Mouse (Mus musculus): ENCODE results near the gene Vav2.

The Vav2 gene

GRCm38 (mm10) chr2:27426855-27427457, at the start of gene Vav2:
Vav2 (minus strand) TSS chr2:27427033.
- DNase-seq: peak; percentile 94 to 95

DNA sequence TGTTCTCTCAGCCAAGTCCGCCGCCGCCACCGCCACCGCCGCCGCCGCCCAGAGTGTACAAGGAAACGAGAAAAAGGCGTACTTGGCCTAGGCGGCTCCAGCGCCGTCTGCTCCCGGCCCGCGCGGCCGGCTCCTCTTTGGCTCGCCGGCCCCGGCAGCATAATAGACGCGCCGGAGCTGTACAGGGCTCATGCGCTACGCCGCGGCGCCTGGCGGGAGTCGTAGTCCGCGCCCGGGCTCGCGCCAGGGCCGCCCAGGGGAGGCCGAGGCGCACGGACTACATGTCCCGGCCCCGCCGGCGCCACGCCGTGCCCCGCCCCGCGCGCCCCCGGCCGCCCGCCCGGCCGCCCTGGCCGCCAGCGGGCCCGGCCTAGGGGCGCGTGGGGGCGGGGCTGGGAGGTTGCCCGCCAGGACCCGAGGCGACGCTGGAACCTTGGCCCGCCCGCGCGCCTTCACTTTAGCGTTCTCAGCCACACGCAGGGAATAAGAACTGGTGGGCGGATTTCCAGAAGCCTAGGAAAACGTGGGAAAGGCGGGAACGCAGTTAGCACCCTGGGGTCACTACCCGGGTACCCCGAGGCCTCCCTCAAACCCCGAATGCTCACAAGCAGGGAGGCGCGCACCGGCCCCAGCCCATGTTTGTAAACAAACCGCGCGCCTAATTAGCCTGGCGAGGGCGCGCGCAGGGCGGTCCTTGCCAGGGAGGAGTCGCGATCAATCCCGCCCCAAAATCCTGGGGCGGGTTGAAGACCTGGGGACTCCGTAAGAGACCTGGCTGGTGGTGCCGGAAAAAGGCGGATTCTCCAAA, 48.9 kb upstream of the Vav2 start:
- DNase-seq: peak; percentile 84 to 86

DNA sequence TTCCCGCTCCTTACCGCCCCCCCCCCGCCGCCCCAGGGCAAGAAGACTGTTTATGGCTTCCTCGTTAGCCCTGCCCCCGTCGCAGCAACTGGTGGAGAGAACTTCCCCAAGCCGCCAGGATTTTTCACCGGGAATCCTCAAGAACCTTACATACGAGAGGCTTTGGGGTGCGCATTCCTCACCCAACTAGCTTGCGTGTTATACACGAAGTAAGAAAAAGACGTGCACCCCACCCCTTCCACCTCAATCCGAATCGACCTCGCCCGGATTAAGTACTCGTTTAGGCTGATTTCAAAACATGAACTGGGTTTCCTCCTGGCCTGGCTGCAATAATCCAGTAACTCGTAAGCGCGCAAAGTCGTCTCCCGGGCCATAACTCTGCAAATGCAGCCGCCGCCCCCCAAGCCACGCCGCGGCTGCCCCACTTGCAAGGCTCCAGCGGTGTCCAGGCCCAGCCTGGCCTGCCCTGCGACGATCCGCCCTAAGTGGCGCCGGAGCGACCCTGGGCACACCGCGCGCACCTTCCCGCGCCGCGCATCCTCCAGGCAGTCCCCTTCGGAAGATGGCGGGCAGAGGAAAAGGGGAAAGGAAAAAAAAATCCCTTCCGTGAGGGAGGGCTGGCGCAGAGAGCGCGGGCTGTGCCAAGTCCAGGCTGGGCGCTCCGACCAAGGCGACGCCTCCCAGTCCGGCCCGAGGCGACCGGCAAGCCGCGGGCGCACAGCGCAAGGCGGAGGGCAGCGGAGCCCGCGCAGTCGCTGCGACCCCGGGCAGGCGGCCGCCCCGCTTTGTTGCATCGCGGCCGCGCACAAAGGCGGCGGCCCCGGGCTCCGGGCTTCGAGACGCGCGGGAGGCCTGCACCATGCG, 48.0 kb upstream of the Vav2 start:
- DNase-seq: peak; percentile 21 to 28

- no peak for DNase-seq
These were observed 47.1 kb upstream of the Vav2 start for GRCm38 (mm10) chr2:27473911-27474310.

- peak in 1 of 2 experiments; percentile 26 for DNase-seq
These were observed 46.4 kb upstream of the Vav2 start for GRCm38 (mm10) chr2:27473061-27473765.

DNA sequence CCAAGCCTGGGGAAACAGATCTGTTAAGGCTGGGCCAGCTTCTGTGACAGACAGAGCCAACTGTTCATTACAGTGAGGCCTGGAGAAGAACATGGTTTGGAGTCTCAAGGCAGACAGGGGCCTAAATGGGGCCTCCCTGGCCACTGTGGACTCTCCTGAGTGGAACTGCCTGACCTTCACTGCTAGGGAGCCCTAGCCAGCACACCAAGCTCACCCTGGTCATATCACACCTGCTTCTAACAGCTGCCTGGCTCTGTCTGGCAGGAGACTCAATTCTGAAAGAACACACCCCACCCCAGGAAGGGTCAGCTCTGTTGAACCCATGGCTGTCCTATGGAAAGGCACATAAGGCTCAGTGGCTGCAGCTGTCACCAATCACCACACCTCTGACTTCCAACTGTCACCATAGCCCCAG, 44.3 kb upstream of the Vav2 start:
- no peak for DNase-seq

GRCm38 (mm10) chr2:27470535-27470934, 43.7 kb upstream of the Vav2 start:
- DNase-seq: no peak

DNA sequence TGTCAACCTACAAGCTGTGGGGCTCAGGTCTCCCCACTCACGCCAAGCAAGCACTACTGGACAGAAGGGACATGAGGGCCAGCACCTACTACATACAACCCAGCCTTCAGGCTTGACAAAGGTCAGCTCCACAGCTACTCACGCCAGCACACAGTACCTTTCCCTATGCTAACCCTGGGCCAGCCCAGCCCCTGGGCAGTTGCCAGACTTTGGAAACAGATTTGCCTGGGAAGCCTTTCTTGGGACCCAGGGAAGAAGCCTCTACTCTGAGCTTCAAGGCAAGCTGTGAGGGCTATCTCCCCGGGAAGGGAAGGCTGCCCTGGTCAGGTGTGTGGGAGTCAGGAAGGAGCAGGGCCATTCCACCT, 43.1 kb upstream of the Vav2 start:
- no peak for DNase-seq

- DNase-seq: no peak
These were observed 42.6 kb upstream of the Vav2 start for GRCm38 (mm10) chr2:27469292-27469990.

DNA sequence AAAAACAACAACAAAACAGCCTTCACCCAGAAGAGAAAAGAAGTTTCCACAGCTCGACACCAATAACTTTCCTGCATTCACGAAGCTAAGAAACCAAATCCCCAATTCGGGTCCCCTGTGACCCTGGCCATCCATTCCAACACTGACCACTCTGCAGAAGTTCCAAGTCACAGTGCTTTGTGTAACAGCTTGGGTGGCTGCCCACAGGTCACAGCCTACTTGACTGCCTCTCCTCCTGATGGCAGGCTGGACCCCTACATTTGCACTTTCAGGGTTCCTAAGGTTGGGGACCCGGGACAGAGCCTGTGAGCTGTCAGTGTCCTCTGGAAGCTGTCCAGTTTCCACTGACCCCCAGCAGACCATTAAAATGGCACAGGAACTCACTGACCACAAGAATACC, 36.1 kb upstream of the Vav2 start:
- no peak for DNase-seq

DNA sequence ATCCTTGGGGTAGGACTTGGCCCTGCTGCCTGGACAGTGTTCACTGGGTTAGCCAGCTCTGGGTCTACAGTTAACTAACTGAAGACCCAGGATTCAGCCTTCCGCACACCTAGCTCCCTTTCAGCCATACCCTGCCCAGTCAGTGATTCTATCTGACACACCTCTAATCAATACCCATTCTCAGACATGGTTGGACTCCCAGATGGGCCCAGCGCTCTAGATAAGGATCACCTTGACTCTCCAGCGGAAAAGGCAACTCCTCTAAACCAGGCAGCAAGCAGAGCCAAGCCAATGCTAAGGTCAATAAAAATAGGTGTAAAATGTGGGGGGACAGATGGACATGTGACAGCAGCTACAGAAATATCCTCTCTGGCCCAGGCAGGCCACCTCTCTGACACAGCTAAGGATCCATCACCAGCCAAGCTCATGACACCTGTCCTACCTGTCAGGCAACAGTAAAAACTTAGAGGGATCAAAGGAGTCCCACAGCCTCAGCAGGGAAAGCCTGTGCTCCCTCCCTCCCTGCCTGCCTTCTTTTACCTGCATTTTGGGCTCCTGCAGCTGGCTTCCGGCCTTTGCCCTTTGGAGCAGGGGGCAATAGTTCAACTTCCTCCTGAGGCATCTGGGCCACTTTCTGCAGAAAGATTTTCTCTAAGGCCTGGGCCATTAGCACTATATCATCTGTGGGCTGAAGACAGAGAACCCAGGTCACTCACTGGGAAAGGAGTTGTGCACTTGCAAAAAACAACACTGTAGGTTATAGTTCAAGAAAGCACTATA, 35.2 kb upstream of the Vav2 start:
- no peak for DNase-seq

- DNase-seq: no peak
These were observed 33.8 kb upstream of the Vav2 start for GRCm38 (mm10) chr2:27460651-27461050.

DNA sequence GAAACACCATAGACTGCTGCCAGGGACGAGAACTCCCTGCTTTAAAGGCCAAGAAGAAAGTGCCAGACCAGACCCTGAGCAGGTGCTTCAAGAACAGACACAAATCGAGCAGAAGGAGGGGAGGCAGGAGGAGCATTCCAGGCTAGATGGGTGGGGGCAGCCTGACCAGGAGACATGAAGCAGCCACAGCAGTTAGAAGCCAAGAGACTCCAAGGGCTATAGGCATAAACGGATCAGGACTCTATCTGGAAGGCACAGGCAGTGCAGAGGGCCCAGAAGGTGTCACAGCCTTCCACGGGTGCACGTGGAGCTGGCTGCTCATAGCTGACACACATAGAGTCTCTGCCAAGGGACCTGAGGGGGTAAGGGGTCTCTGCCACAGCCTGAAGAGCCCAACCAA, 33.3 kb upstream of the Vav2 start:
- DNase-seq: no peak

GRCm38 (mm10) chr2:27459735-27460134, 32.9 kb upstream of the Vav2 start:
- no peak for DNase-seq

DNA sequence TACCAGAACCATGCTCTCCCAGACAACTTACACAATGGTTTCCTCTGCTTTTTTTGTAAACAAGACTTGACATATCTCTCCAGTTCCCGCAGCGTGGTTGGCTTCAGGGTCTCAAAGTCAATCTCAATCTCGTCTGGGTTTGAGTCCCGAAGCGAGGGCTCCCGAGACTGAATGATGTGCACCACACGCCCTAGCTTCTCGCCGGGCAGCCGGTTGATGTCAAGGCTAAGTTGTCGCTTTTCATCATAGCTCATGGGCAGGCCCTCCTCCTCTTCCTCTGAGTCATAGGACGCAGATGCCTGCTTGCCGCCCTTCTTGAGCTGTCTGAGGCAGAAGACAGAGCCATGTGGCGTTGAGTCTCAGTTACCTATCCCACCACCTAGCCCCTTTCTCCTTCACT, 23.4 kb upstream of the Vav2 start:
- DNase-seq: no peak

DNA sequence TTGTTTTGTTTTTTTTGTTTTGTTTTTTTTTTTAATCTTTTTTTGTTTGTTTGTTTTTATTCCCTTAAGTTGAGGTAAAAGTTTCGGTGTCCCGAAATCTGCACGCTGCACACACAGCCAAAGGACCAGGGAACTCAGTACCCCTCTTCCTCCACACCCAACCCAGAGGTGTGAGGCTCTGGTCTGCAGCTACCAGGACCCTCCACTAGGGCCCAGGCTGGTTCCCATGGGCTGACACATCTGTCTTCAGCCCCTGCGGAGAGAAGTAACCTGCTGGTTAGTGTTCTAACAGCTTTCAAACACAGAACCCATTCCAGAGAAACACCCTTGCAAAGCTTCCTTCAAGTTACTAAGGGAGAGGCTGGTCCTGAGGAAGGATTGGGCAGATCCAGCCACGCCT, 20.9 kb upstream of the Vav2 start:
- DNase-seq: no peak

DNA sequence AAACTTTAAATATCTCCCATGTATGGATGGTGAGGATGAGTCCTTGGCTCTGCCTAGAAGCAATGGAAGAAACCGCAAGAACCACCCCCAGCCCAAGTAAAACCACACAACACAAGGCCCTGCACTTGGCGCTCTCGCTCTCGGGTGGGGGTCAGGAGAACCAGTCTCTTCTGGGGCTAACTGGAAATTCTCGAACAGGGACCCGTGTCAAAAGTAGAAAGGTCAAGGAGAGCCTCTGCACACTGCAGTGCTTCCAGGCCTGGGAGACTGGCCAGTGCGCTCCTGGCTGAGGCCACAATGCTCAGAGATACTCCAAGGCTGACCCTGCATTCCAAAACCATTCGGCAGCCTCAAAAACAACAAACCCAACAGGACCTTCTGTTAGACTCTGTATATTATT, 20.0 kb upstream of the Vav2 start:
- DNase-seq: no peak

DNA sequence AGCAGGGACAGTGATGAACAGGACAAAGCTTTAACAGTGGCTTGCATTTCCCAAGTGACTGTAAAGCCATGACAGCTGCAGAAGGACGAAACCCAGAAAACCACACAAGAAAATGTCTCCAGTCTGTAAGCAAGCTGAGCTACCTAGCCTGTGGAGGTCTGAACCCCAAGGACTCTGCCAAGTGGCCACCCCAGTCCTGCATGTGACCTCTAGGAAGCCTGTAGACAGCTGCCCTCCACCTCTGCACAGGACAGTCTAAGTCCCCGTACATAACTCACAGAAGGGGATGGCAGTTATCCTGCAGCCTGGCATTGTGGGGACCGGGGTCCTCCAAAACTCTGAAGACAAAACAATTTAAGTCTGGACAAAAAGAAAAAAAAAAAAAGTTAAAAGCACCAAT, 19.1 kb upstream of the Vav2 start:
- DNase-seq: no peak

- no peak for DNase-seq
These were observed 16.5 kb upstream of the Vav2 start for GRCm38 (mm10) chr2:27443450-27443708.

DNA sequence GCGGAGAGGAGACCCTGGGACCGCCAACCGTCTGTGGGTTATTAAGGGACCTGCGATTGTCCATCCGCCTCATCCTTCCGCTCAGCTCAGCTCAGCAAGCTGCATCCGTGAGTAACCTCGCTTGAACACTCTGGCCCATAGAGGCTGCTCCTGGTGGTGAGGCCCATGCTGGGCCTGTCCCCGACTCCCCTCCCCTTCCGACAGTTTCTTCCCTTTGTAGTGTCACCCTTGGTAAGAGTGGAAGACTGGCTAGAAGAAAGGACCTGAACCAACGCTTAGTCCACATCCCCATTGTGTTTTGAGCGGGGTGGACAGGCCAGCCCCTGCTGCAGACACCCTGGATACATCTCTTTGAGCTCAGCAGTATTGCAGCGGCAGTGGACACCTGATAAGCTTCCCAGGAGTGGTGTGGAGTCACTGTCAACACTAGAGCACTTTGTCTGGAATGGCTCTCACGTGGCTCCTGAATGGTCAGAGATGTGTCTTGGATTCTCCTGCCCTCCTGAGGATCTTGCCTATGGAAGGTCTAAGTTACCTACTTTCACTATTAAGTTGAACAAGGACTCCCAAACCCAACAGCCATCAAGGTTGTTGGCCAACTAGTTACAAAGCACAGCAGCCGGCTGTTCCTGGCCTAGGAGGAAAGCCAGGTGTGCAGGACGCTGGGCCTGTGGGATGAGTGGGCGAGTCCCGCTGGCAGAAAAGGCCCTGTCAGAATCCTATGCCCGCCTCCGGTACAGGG, 16.0 kb upstream of the Vav2 start:
- DNase-seq: no peak

Data from thymus, adult 18-20 months (tissue).